In genomic region chr6:122801801-122802514, GRCm38 (mm10) we compare ENCODE assay signal across 7 mouse cellular contexts. TPM values are rescaled to one million over a fixed set of nuclear protein-coding genes. Genes with fewer than 3 reads are reported as not detected.
A peak's percentile ranks its signal among the peaks of the same experiment; 100 is the strongest.
DNase-seq lines count a peak whose midpoint lies in the region; ATAC-seq and TF ChIP-seq lines count a peak whose summit lies in the region.

No protein-coding gene starts in this region.

- peak in 1 of 2 experiments; percentile 67; a peak in 3 of 4 replicates for TF ChIP-seq POLR2A in MEL (IDR thresholded peaks at IDR 0.05; ENCODE audit: control insufficient read depth in 1 of 2, insufficient read depth in 1 of 2, low read depth in 1 of 2, low read length in 2 of 2, poor library complexity in 1 of 2)

- H3K36me3 ChIP-seq in MEL (ENCODE audit: control insufficient read depth in 1 of 2, insufficient read depth in 2 of 2, low read length in 2 of 2), result peaks cover 0 to 14% of the 10 kb centered on the region in 2 experiments; a peak in 2 of 4 replicates
- H3K36me3 ChIP-seq in heart, embryonic 14.5 days (ENCODE audit: control insufficient read depth, insufficient read depth, low read length), result no peaks in the 10 kb centered on the region

- no peak for ATAC-seq in heart, embryonic 14.5 days (ENCODE audit: insufficient number of reproducible peaks, insufficient read depth, low FRiP score, low read depth)
- peak; percentile 74 for ATAC-seq in megakaryocyte-erythroid progenitor cell, adult 5-6 weeks (replicated peaks; ENCODE audit: low FRiP score, low TSS enrichment, poor library complexity, severe bottlenecking)

- TF ChIP-seq CTCF in MEL (IDR thresholded peaks at IDR 0.05 in 2 of 3, conservative IDR thresholded peaks at IDR 0.05 in 1 of 3; ENCODE audit: control insufficient read depth in 1 of 3, insufficient read depth in 1 of 3, low read depth in 2 of 3, low read length in 3 of 3, poor library complexity in 1 of 3, severe bottlenecking in 1 of 3), result no peak

- peak overlapping the region; percentile 91 for H3K9ac ChIP-seq in MEL (ENCODE audit: control insufficient read depth, low read depth, low read length, poor library complexity, severe bottlenecking)
- H3K9ac ChIP-seq in heart, embryonic 14.5 days (ENCODE audit: low read length), result peak overlapping the region; percentile 73

- TF ChIP-seq EP300 in MEL (IDR thresholded peaks at IDR 0.05; ENCODE audit: low read depth in 1 of 2, low read length in 2 of 2), result no peak

- peak overlapping the region; percentile 100 for H3K4me2 ChIP-seq in heart, embryonic 14.5 days (ENCODE audit: low read length)

- H3K9me3 ChIP-seq in MEL (replicated peaks; ENCODE audit: insufficient read depth, low read length), result no peaks in the 10 kb centered on the region
- no peaks in the 10 kb centered on the region for H3K9me3 ChIP-seq in heart, embryonic 14.5 days (ENCODE audit: control insufficient read depth, low read length)

- H3K27ac ChIP-seq in MEL (ENCODE audit: control insufficient read depth, low read depth, low read length), result peak overlapping the region; percentile 87
- peak overlapping the region; percentile 21 to 33; a peak in 3 of 4 replicates for H3K27ac ChIP-seq in heart, embryonic 14.5 days (replicated peaks in 1 of 2; ENCODE audit: control insufficient read depth in 1 of 2, insufficient read depth in 1 of 2, low read depth in 2 of 2, low read length in 2 of 2)

- H3K79me2 ChIP-seq in MEL (ENCODE audit: control insufficient read depth, insufficient read depth, low read length, poor library complexity), result peaks cover 11% of the 10 kb centered on the region

- no peak for TF ChIP-seq RAD21 in MEL (IDR thresholded peaks at IDR 0.05; ENCODE audit: low read depth, low read length)

- peak overlapping the region; percentile 78 to 90 for H3K4me3 ChIP-seq in MEL (ENCODE audit: control insufficient read depth in 1 of 2, insufficient read depth in 1 of 2, low read depth in 2 of 2, low read length in 2 of 2)
- peak overlapping the region; percentile 65 to 66 for H3K4me3 ChIP-seq in heart, embryonic 14.5 days (ENCODE audit: control insufficient read depth in 1 of 2, insufficient read depth in 1 of 2, low read depth in 1 of 2, low read length in 2 of 2)

- peaks cover 0 to 15% of the 10 kb centered on the region in 2 experiments; a peak in 2 of 4 replicates for H3K4me1 ChIP-seq in MEL (ENCODE audit: control insufficient read depth in 1 of 2, insufficient read depth in 2 of 2, low read length in 2 of 2)
- peaks cover 7 to 8% of the 10 kb centered on the region in 2 experiments for H3K4me1 ChIP-seq in heart, embryonic 14.5 days (ENCODE audit: control insufficient read depth in 2 of 2, insufficient read depth in 2 of 2, low read length in 2 of 2)

- no peaks in the 10 kb centered on the region for H3K27me3 ChIP-seq in MEL (ENCODE audit: control insufficient read depth in 1 of 2, insufficient read depth in 2 of 2, low read length in 2 of 2)
- no peaks in the 10 kb centered on the region for H3K27me3 ChIP-seq in heart, embryonic 14.5 days (ENCODE audit: control insufficient read depth, insufficient read depth, low read length)

- 2% methylated on average over 34 of the region's 34 CpGs for WGBS in heart, embryonic 14.5 days

- peak; percentile 48 to 58 for DNase-seq in CD8-positive naive resting alpha-beta T cell, adult 2 months (ENCODE audit: low read depth in 2 of 2, low spot score in 2 of 2)
- DNase-seq in MEL (ENCODE audit: low read depth, low spot score), result peak; percentile 88
- peak; percentile 27 for DNase-seq in embryo, embryonic 11.5 days (ENCODE audit: low read depth, low spot score)
- peak; percentile 56 to 65 for DNase-seq in layer of hippocampus, postnatal 10 days (ENCODE audit: low spot score in 2 of 2)
- DNase-seq in spleen, postnatal 36 days (ENCODE audit: low spot score in 2 of 2), result peak; percentile 29 to 39

TF ChIP-seq in MEL, 35 proteins besides CTCF, POLR2A, EP300 and RAD21:
- TF ChIP-seq USF2 (IDR thresholded peaks at IDR 0.05; ENCODE audit: borderline replicate concordance in 1 of 2, insufficient read depth in 1 of 2, low read depth in 1 of 2, low read length in 2 of 2) (no peak), MAX (IDR thresholded peaks at IDR 0.05; ENCODE audit: low read length) (peak; percentile 54), NELFE (IDR thresholded peaks at IDR 0.05; ENCODE audit: low read depth, low read length) (peak; percentile 57), GATA1 (IDR thresholded peaks at IDR 0.05; ENCODE audit: low read depth, low read length) (peak; percentile 2; the same call in 1 of the 2 replicates), TCF12 (IDR thresholded peaks at IDR 0.05; ENCODE audit: low read depth, low read length) (peak; percentile 3; the same call in 1 of the 2 replicates), ZKSCAN1 (IDR thresholded peaks at IDR 0.05; ENCODE audit: low read depth, low read length) (no peak), SMC3 (IDR thresholded peaks at IDR 0.05; ENCODE audit: low read depth, low read length) (0 out of 2 replicates have a peak, but pooled peaks have one; percentile 4), UBTF (IDR thresholded peaks at IDR 0.05; ENCODE audit: borderline replicate concordance, insufficient read depth, low read depth, low read length) (0 out of 2 replicates have a peak, but pooled peaks have one; percentile 50), TAL1 (IDR thresholded peaks at IDR 0.05; ENCODE audit: low read length) (no peak), E2F4 (IDR thresholded peaks at IDR 0.05; ENCODE audit: borderline replicate concordance, low read depth, low read length) (no peak), TBP (IDR thresholded peaks at IDR 0.05; ENCODE audit: low read depth, low read length) (peak; percentile 57; the same call in 1 of the 2 replicates), POLR2AphosphoS2 (IDR thresholded peaks at IDR 0.05; ENCODE audit: low read length) (peak; percentile 41; the same call in 1 of the 2 replicates), BHLHE40 (IDR thresholded peaks at IDR 0.05; ENCODE audit: borderline replicate concordance, low read depth, low read length) (peak; percentile 75; the same call in 1 of the 2 replicates), HCFC1 (IDR thresholded peaks at IDR 0.05; ENCODE audit: low read depth, low read length) (0 out of 2 replicates have a peak, but pooled peaks have one; percentile 7), POLR2AphosphoS5 (IDR thresholded peaks at IDR 0.05; ENCODE audit: borderline replicate concordance, low read depth, low read length) (no peak), ETS1 (IDR thresholded peaks at IDR 0.05; ENCODE audit: low read depth, low read length) (0 out of 2 replicates have a peak, but pooled peaks have one; percentile 22), SIN3A (IDR thresholded peaks at IDR 0.05; ENCODE audit: low read length) (peak; percentile 68), ZMIZ1 (IDR thresholded peaks at IDR 0.05; ENCODE audit: low read depth, low read length) (peak; percentile 45; the same call in 1 of the 2 replicates), ELF1 (IDR thresholded peaks at IDR 0.05; ENCODE audit: low read depth, low read length) (peak; percentile 41; the same call in 1 of the 2 replicates), MXI1 (IDR thresholded peaks at IDR 0.05; ENCODE audit: low read depth, low read length) (peak; percentile 88), ZNF384 (IDR thresholded peaks at IDR 0.05; ENCODE audit: low read depth, low read length) (no peak)

RNA-seq across cellular contexts. Expression of gene Slc2a3, which starts 0.5 kb away (rescaled TPM):
- total RNA-seq in MEL (2012; rRNA removed), result 78.4 and 108 TPM in 2 replicates
- polyA plus RNA-seq in MEL (2012; ENCODE audit: insufficient read depth in 1 of 2, insufficient read length in 2 of 2, low read depth in 1 of 2, low replicate concordance in 2 of 2, missing spikeins in 1 of 2), result 10 to 100 TPM in 1 of 2 experiments, not detected in 1; 93.4 TPM
- 10.3 and 10.7 TPM in 2 replicates for polyA plus RNA-seq in heart, embryonic 14.5 days (2014; fragmentation: Nextera tagmentation; extraction: Ambion mirVana)
- 100 to 1,000 TPM in 1 of 2 experiments, 10 to 100 TPM in 1; 99.1 to 117 TPM for total RNA-seq in layer of hippocampus, postnatal 10 days (2021)
- total RNA-seq in megakaryocyte-erythroid progenitor cell, adult 5-6 weeks (2014; fragmentation: Nextera tagmentation), result 13.3 and 18.9 TPM in 2 replicates
- 21.5 and 26.2 TPM in 2 replicates for total RNA-seq in megakaryocyte-erythroid progenitor cell, adult 5-6 weeks (2017)

RNA-seq across cellular contexts. Expression of gene Foxj2, which starts 17.8 kb away (rescaled TPM):
- 2.0 and 2.2 TPM in 2 replicates for total RNA-seq in MEL (2012; rRNA removed)
- polyA plus RNA-seq in MEL (2012; ENCODE audit: insufficient read depth in 1 of 2, insufficient read length in 2 of 2, low read depth in 1 of 2, low replicate concordance in 2 of 2, missing spikeins in 1 of 2), result 1 to 10 TPM in 1 of 2 experiments, not detected in 1; 8.6 TPM
- polyA plus RNA-seq in heart, embryonic 14.5 days (2014; fragmentation: Nextera tagmentation; extraction: Ambion mirVana), result 7.8 and 7.9 TPM in 2 replicates
- 10 to 100 TPM; 24.3 to 27.8 TPM for total RNA-seq in layer of hippocampus, postnatal 10 days (2021)
- total RNA-seq in megakaryocyte-erythroid progenitor cell, adult 5-6 weeks (2014; fragmentation: Nextera tagmentation), result 10.4 and 18.1 TPM in 2 replicates
- total RNA-seq in megakaryocyte-erythroid progenitor cell, adult 5-6 weeks (2017), result 4.3 and 11.3 TPM in 2 replicates

RNA-seq across cellular contexts. Expression of gene C3ar1, which starts 54.0 kb away (rescaled TPM):
- total RNA-seq in MEL (2012; rRNA removed), result 0.42 and 0.69 TPM in 2 replicates
- under 1 TPM in 1 of 2 experiments, not detected in 1; 0.33 TPM for polyA plus RNA-seq in MEL (2012; ENCODE audit: insufficient read depth in 1 of 2, insufficient read length in 2 of 2, low read depth in 1 of 2, low replicate concordance in 2 of 2, missing spikeins in 1 of 2)
- polyA plus RNA-seq in heart, embryonic 14.5 days (2014; fragmentation: Nextera tagmentation; extraction: Ambion mirVana), result 3.1 and 4.2 TPM in 2 replicates
- under 1 TPM; 0.87 TPM for total RNA-seq in layer of hippocampus, postnatal 10 days (2021)
- not detected in 2 replicates for total RNA-seq in megakaryocyte-erythroid progenitor cell, adult 5-6 weeks (2014; fragmentation: Nextera tagmentation)
- total RNA-seq in megakaryocyte-erythroid progenitor cell, adult 5-6 weeks (2017), result not detected in 2 replicates

Comparison
In these comparisons a context has a peak if more than half of its experiments do, and no peak if none do; other contexts are left out.
1. DNase-seq: peak in every context shown above with its lines; median percentile 88 in MEL; 60 in layer of hippocampus, postnatal 10 days; 53 in CD8-positive naive resting alpha-beta T cell, adult 2 months; 34 in spleen, postnatal 36 days; 27 in embryo, embryonic 11.5 days.